Mouse (Mus musculus) kidney, embryonic 14.5 days (tissue): Measurements from ENCODE around the gene Ddit4. TPM values are rescaled to one million over a fixed set of nuclear protein-coding genes. Genes with fewer than 3 reads are reported as not detected.

Source experiments
- ATAC-seq: fragments of 200-750 bp; cut with Nextera tagmentation; 2 replicates; pipeline ENCODE4 v1.8.0; 2017; ENCODE audit warnings: moderate number of reproducible peaks, mild to moderate bottlenecking, moderate TSS enrichment, moderate library complexity; ENCODE audit not compliant: low FRiP score, low TSS enrichment
- H3K27ac ChIP-seq: fragments of 300-500 bp; sonication (generic); 2 replicates; pipeline ENCODE4 v1.5.1; 2014; ENCODE audit warnings: low read depth, mild to moderate bottlenecking, low read length, moderate library complexity, mixed read lengths
- H3K27me3 ChIP-seq: fragments of 300-500 bp; sonication (generic); 2 replicates; pipeline ENCODE4 v1.6.1; 2014; ENCODE audit warnings: mild to moderate bottlenecking, low read length; ENCODE audit not compliant: control insufficient read depth, insufficient read depth
- H3K36me3 ChIP-seq: fragments of 300-500 bp; sonication (generic); 2 replicates; pipeline ENCODE4 v1.6.1; 2014; ENCODE audit warnings: low read length, mixed read lengths; ENCODE audit not compliant: control insufficient read depth, insufficient read depth
- H3K4me1 ChIP-seq: fragments of 300-500 bp; sonication (generic); 2 replicates; pipeline ENCODE4 v1.6.1; 2014; ENCODE audit warnings: low read length, mixed read lengths; ENCODE audit not compliant: control insufficient read depth, insufficient read depth
- H3K4me2 ChIP-seq: fragments of 300-500 bp; sonication (generic); replicated peaks from 2 replicates; pipeline ENCODE4 v1.6.1; 2014; ENCODE audit warnings: low read depth, mild to moderate bottlenecking, low read length
- H3K4me3 ChIP-seq: fragments of 300-500 bp; sonication (generic); 2 replicates; pipeline ENCODE4 v1.5.1; 2014; ENCODE audit warnings: mild to moderate bottlenecking, low read length
- H3K9ac ChIP-seq: fragments of 300-500 bp; sonication (generic); 2 replicates; pipeline ENCODE4 v1.6.1; 2014; ENCODE audit warnings: low read depth, mild to moderate bottlenecking, low read length, moderate library complexity
- H3K9me3 ChIP-seq: fragments of 300-500 bp; sonication (generic); 2 replicates; pipeline ENCODE4 v1.6.1; 2016; ENCODE audit warnings: low read length; ENCODE audit not compliant: control insufficient read depth
- WGBS: fragments of 180-500 bp; shearing (Covaris S2); extraction: QIAGEN DNeasy Blood & Tissue Kit; methylation state at CpG from one replicate; pipeline ENCODE4 v1.1.7; 2014; 5-methylcytosine and 5-hydroxymethylcytosine counted together
- polyA plus RNA-seq: library from polyadenylated mRNA; unstranded; fragments of >200 nt; fragmentation: Nextera tagmentation; extraction: Ambion mirVana; gene quantifications from 2 replicates; pipeline ENCODE4 v1.2.1, GENCODE M21; 2014

The Ddit4 gene
- polyA plus RNA-seq, 1 experiment from 2014 or later: 1.8 TPM

DNA sequence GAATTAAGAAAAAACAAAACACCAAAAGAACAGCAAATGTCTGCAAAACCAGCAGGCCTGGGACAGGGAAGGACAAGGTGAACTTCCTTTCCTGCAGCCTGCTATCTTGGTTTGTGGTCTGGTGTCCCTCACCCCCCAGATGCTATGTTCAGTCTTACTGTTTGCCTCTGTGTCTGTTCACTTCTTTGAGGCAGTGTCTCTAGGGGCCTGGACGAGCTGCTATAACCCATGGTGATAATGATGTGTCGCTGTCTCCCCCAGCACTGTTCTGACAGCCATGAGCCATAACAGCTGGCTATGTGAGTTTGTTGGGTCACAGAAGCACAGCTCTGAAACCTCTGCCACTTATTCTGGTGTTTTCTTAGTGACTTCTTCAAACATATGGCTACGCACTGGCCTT is 23.2 kb upstream of the Ddit4 start:
- ATAC-seq: peak; percentile 41; the same call in 1 of the 2 replicates
- H3K27ac ChIP-seq: peak overlapping the region; percentile 76

DNA sequence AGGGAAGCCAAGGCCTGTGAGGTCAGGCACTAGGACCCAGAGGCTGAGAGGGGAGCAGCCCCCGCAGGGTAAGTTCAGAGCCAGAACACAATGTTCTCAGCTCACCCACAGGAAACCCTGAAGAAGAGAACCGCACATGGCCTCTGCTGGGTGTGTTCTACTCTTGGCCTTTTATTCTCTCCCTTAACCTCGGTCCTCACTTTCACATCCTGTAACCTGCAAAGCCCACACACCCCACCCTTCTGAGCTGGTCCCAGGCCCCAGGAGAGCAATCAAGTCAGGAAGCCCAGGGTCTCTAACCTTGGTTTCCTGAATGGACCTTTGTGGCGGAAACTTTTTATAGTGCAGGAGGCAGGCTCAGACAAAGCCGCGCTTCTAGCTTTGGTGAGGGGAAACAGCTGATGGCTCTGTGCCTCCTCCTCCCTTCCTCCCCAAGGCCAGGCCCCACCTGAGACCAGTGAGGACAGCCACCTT is 22.6 kb upstream of the Ddit4 start:
- no peak overlapping the region for H3K4me2 ChIP-seq
- H3K27me3 ChIP-seq: no peaks in the 10 kb centered on the region
- peak overlapping the region; percentile 76 for H3K27ac ChIP-seq
- H3K4me3 ChIP-seq: no peak overlapping the region
- H3K4me1 ChIP-seq: peaks cover 35% of the 10 kb centered on the region
- WGBS: 5% methylated on average over 6 of the region's 6 CpGs
- H3K9ac ChIP-seq: no peak overlapping the region
- peak; percentile 50 for ATAC-seq
- no peaks in the 10 kb centered on the region for H3K9me3 ChIP-seq
- no peaks in the 10 kb centered on the region for H3K36me3 ChIP-seq

More for the DNA sequence above, 23.2 kb upstream of the Ddit4 start:
- Histone ChIP-seq H3K4me1 (peaks cover 36% of the 10 kb centered on the region), H3K27me3 (no peaks in the 10 kb centered on the region), H3K9me3 (no peaks in the 10 kb centered on the region), H3K4me3 (no peak overlapping the region), H3K4me2 (no peak overlapping the region), H3K9ac (no peak overlapping the region), H3K36me3 (no peaks in the 10 kb centered on the region)
- WGBS: 34% methylated on average over 3 of the region's 3 CpGs

DNA sequence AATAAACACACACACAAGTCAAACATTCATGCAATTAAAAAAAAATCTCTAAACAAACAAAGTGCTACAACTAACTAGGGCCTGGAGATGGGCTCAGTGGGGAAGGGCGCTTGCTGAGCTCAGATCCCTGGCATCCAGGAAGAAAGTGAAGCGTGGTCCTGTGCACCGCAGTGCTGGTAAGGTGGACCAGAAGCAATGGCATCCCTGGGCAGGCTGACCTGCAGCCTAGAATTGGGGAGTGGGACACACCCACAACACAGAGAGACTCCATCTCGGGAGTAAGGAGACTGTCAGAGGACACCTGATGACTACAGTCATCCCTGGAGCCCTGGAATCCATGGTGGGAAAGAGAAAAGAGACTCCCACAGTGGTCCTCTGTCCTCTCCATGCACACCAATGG is 21.8 kb upstream of the Ddit4 start:
- ATAC-seq: no peak
- Histone ChIP-seq H3K27ac (no peak overlapping the region; the same call in 1 of the 2 replicates), H3K4me1 (peaks cover 28% of the 10 kb centered on the region), H3K36me3 (no peaks in the 10 kb centered on the region), H3K4me2 (no peak overlapping the region), H3K27me3 (no peaks in the 10 kb centered on the region), H3K9me3 (no peaks in the 10 kb centered on the region), H3K9ac (no peak overlapping the region), H3K4me3 (no peak overlapping the region)
- 80% methylated on average over 4 of the region's 4 CpGs for WGBS

DNA sequence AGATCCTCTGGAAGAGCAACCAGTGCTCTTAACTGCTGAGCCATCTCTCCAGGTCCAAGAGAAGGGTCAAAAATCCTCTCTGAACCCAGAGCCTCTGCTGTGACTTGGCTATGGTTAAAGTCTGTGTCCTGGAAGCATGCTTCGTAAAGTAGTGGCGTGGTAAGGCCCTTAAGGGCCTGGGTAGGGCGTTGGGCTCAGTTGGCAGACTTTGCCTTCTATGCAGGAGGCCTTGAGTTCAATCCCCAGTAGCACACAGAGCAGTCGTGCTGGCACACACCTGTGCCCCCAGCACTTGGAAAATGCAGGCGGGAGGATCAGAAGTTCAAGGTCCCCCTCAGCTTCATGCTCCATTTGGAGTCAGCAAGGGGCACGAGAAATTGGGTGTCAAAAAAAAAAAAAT is 21.4 kb upstream of the Ddit4 start:
- Histone ChIP-seq H3K27me3 (no peaks in the 10 kb centered on the region), H3K9ac (no peak overlapping the region), H3K36me3 (no peaks in the 10 kb centered on the region), H3K27ac (no peak overlapping the region), H3K4me1 (peaks cover 24% of the 10 kb centered on the region), H3K4me3 (no peak overlapping the region), H3K4me2 (no peak overlapping the region), H3K9me3 (no peaks in the 10 kb centered on the region)
- ATAC-seq: no peak
- 87% methylated on average over 6 of the region's 6 CpGs for WGBS

DNA sequence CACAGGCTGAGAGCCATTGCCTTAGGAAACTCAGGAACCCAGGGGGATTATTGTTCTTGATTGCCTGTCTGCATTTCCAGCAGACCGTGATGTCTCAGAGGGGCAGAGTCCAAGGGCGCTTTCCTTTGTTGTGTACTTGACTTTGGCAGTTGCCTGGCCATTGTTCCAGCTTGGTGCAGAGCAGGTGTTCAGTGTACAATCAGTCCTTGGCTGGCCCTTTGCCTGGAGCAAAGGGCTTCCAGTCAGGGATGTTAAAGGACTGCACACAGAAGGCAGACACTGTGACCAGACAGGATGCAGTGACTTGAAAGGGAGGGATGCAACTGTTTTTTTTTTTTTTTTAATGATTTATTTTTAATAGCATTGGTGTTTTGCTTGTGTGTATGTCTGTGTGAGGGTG is 20.9 kb upstream of the Ddit4 start:
- H3K4me1 ChIP-seq: peaks cover 22% of the 10 kb centered on the region
- no peaks in the 10 kb centered on the region for H3K36me3 ChIP-seq
- no peaks in the 10 kb centered on the region for H3K9me3 ChIP-seq
- ATAC-seq: no peak
- 80% methylated on average over 2 of the region's 2 CpGs for WGBS
- H3K4me3 ChIP-seq: no peak overlapping the region
- no peak overlapping the region for H3K4me2 ChIP-seq
- no peak overlapping the region for H3K9ac ChIP-seq
- H3K27me3 ChIP-seq: no peaks in the 10 kb centered on the region
- H3K27ac ChIP-seq: no peak overlapping the region

DNA sequence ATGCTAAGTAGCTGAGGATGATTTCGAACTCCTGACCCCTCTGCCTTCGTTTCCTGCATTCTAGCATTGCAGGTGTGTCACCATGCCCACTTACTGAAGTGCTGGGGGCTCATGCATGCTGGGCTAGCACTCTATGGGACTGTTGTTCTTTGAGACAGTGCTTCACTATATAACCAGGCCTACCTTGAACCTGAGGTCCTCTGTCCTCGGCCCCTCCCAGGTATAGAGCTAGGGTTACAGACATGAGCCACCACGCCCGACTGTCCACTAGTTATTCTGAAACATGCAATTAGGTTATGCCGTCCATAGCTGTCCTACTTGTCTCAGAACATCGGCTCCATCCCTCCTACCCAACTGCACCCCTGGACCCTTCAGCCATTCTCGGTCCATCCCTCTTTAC is 20.2 kb upstream of the Ddit4 start:
- WGBS: 88% methylated on average over 8 of the region's 8 CpGs
- H3K4me3 ChIP-seq: no peak overlapping the region
- no peak for ATAC-seq
- H3K4me1 ChIP-seq: peaks cover 22% of the 10 kb centered on the region
- no peak overlapping the region for H3K27ac ChIP-seq
- H3K36me3 ChIP-seq: no peaks in the 10 kb centered on the region
- H3K27me3 ChIP-seq: no peaks in the 10 kb centered on the region
- H3K9me3 ChIP-seq: no peaks in the 10 kb centered on the region
- H3K9ac ChIP-seq: no peak overlapping the region
- H3K4me2 ChIP-seq: no peak overlapping the region

DNA sequence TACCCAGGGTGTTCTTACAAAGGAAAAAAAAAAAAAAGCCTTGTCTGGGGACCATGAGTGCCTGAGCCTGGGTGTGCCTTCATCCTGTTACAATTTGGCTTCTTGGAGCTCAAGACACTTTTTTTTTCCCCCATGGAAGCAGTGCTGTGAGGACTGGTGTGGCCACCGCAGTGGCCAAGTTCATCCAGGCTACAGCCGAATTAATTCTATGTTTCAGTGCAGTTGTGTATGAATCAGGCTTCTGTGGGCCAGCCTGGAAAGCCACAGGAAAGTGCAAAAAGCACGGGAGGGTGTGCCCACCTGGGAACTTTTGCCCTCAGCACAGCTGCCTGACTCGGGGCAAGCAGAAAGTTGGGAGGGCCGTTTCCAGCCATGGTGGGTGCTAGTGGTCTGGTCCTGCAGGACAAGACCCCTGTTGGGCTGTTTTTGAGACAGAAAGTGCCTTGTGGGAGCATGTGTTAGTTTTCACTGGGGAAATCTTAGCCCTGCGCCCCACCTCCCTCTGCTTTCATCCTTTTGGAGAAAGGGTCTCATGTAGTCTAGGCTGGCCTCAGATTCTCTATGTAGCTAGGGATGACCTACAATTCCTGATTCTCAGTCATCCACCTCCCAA is 18.9 kb upstream of the Ddit4 start:
- H3K9ac ChIP-seq: peak overlapping the region; percentile 70
- H3K4me2 ChIP-seq: peak overlapping the region; percentile 78
- H3K27ac ChIP-seq: no peak overlapping the region
- no peaks in the 10 kb centered on the region for H3K9me3 ChIP-seq
- no peak for ATAC-seq
- H3K4me3 ChIP-seq: peak overlapping the region; percentile 53
- no peaks in the 10 kb centered on the region for H3K36me3 ChIP-seq
- 22% methylated on average over 6 of the region's 6 CpGs for WGBS
- peaks cover 25% of the 10 kb centered on the region for H3K4me1 ChIP-seq
- no peaks in the 10 kb centered on the region for H3K27me3 ChIP-seq

DNA sequence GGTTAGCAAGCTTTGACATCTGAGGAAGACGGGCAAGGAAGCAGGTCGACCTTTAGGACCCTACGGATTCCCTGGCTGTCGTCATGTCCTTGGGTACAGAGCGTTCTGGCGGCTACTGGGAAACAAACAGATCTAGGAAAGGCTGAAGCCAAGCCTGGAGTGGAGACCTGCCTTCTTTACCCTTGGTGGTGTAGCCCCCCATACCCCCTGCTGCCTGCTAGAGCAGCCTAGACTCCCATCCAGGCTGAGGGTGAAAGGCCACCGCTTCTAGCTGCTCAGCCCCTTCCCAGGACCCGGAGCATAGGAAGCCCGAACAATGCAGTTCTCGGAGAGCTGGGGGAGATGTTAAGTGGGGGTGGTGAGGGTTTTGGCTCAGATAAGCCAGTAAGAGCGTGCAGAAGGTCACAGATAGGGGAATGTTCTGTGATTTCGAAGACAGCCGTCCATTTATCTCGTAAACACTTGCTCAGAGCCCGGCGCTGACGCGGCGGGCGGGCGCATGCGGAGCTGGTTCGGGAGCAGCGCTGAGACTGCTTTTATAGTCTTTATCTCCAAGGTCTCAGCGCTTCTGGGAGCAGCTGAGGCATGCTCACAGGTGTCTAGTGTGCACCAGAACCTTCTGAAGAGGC is 18.3 kb upstream of the Ddit4 start:
- no peaks in the 10 kb centered on the region for H3K9me3 ChIP-seq
- H3K4me2 ChIP-seq: peak overlapping the region; percentile 78
- no peaks in the 10 kb centered on the region for H3K36me3 ChIP-seq
- H3K4me1 ChIP-seq: peaks cover 29% of the 10 kb centered on the region
- peak overlapping the region; percentile 74 for H3K27ac ChIP-seq
- peak overlapping the region; percentile 53 for H3K4me3 ChIP-seq
- H3K27me3 ChIP-seq: no peaks in the 10 kb centered on the region
- WGBS: 1% methylated on average over 25 of the region's 25 CpGs
- ATAC-seq: peak; percentile 15; the same call in 1 of the 2 replicates
- peak overlapping the region; percentile 70 for H3K9ac ChIP-seq

DNA sequence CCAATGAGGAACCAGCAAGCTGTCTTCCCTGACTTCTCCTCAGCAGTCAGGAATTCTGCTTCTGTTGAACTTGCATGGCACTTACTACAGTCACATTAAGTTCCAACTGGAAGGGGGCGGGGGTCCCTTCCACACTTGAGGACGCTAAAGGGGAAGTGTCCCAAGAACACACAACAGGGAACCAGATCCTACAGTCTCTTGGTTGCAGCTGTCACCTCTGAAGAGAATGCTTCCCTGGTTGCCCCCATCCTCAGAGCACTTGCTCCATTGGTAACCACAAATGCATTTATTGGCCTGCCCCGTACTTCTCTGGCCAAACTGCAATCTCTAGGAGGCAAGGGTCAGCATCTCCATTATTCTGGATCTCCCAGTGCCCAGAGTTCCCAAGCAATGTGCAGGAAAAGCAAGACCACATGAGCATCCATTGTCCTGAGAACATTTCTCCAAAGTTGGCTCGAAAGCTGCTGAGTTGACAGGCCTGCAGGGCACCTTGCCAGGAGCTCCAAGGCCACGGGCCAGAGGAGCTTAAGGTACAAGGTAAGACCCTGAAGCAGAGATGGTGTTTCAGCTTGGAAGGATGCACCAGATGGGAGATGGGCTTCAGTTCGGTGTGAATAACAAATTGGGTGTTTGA is 15.8 kb upstream of the Ddit4 start:
- ATAC-seq: no peak
- no peaks in the 10 kb centered on the region for H3K27me3 ChIP-seq
- H3K4me1 ChIP-seq: peaks cover 23% of the 10 kb centered on the region
- 87% methylated on average over 6 of the region's 6 CpGs for WGBS
- H3K36me3 ChIP-seq: no peaks in the 10 kb centered on the region
- no peak overlapping the region for H3K9ac ChIP-seq
- H3K4me3 ChIP-seq: no peak overlapping the region
- H3K9me3 ChIP-seq: no peaks in the 10 kb centered on the region
- no peak overlapping the region for H3K4me2 ChIP-seq
- no peak overlapping the region for H3K27ac ChIP-seq
